Mouse (Mus musculus): ENCODE measurements around the gene Zbed3.

Zbed3 gene

DNA sequence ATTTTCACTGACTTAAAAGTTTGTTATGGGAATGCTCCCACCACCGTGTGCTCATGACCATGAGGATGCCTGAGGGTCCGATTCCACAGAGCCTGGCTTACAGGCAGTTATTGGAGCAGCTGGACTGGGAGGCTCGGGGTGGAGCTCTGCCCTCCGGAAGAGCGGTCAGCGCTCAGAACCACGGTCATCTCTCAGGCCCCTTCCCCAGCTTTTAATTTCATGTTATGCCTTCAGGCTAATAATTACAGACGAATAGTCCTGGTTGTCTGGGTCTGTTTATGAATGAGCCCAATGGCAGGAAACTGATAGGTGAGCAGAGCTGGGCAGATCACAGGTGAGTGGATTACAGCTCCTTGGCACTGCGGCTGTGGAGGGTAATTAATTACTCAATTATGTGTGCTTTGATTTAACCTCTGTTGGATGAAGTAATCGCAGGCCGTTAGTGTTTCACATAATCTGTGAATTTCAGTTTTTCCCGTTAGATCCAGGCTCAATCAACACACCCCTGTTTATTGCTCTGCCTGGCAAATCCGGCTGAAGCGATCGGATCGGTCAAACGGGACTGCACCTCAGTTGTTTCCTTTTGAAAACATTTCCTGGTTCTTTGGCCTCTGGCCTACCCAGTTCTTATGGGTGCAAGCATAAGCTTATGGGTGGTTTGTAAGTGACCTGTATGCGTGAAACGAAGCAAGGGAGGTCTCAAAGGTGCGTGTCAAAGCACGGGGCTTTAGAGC, 3.4 kb downstream of the Zbed3 start:
- Histone ChIP-seq H3K9me3 (ENCODE audit: low read length) (no peaks in the 10 kb centered on the region), H3K27me3 (ENCODE audit: insufficient read depth, low read length) (no peaks in the 10 kb centered on the region), H3K36me3 (ENCODE audit: insufficient read depth, low read length) (no peaks in the 10 kb centered on the region), H3K4me1 (replicated peaks; ENCODE audit: low read depth, low read length) (peaks cover 70% of the 10 kb centered on the region), H3K4me3 (replicated peaks; ENCODE audit: low read length) (peak overlapping the region; percentile 82)
- TF ChIP-seq CTCF (conservative IDR thresholded peaks at IDR 0.05; ENCODE audit: low read length) (no peak), NANOG (IDR thresholded peaks at IDR 0.05; ENCODE audit: borderline replicate concordance, low read length) (no peak), POU5F1 (IDR thresholded peaks at IDR 0.05; ENCODE audit: borderline replicate concordance, low read length) (no peak)

DNA sequence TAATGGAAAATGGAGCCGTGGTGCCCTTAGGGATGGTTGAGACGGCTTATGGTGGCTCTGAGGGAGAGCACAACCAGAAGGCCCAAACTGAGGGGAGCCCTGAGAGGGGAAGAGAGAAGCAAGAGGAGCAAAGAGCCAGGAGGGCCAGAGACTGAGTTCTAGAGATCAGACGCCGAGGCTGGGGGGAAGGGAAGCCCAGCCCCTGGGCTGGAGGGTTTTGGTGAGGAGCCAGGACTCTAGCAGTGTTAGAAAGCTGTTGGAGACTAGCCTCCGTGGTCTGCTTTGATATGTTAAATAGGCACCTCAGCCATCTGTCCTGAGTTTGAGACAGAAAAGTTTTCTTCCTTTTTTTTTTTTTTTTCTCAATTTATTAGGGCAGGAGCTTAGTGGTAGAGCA, 3.9 kb downstream of the Zbed3 start:
- Histone ChIP-seq H3K27me3 (ENCODE audit: insufficient read depth, low read length) (no peaks in the 10 kb centered on the region), H3K4me3 (replicated peaks; ENCODE audit: low read length) (peak overlapping the region; percentile 82), H3K36me3 (ENCODE audit: insufficient read depth, low read length) (no peaks in the 10 kb centered on the region)

DNA sequence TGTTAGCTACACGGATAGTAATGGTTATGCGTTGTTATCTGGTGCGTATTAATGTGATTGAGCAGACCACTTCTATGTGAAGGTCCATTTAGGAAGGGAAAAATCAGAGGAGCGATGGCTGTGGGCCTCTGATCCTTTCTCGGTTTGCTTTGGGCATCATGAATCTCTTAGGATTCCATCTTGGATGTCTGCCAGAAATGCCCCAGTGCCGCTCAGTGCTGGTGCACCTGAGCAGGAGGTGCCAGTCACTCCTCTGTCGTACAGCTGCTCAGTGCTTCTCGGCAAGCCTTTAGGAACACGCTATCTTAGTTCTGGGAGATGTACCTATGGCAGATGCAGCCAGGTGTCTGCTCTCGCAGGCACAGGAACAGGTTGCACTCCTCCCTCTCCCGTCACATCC, 5.4 kb downstream of the Zbed3 start:
- Histone ChIP-seq H3K4me3 (replicated peaks; ENCODE audit: low read length) (no peak overlapping the region), H3K4me1 (replicated peaks; ENCODE audit: low read depth, low read length) (peaks cover 82% of the 10 kb centered on the region), H3K36me3 (ENCODE audit: insufficient read depth, low read length) (no peaks in the 10 kb centered on the region), H3K27me3 (ENCODE audit: insufficient read depth, low read length) (no peaks in the 10 kb centered on the region), H3K9me3 (ENCODE audit: low read length) (no peaks in the 10 kb centered on the region)
- TF ChIP-seq POU5F1 (IDR thresholded peaks at IDR 0.05; ENCODE audit: borderline replicate concordance, low read length) (no peak), NANOG (IDR thresholded peaks at IDR 0.05; ENCODE audit: borderline replicate concordance, low read length) (no peak), CTCF (conservative IDR thresholded peaks at IDR 0.05; ENCODE audit: low read length) (no peak)

More for the DNA sequence above, 3.9 kb downstream of the Zbed3 start:
- TF ChIP-seq NANOG (IDR thresholded peaks at IDR 0.05; ENCODE audit: borderline replicate concordance, low read length) (no peak), CTCF (conservative IDR thresholded peaks at IDR 0.05; ENCODE audit: low read length) (no peak), POU5F1 (IDR thresholded peaks at IDR 0.05; ENCODE audit: borderline replicate concordance, low read length) (no peak)
- Histone ChIP-seq H3K4me1 (replicated peaks; ENCODE audit: low read depth, low read length) (peaks cover 75% of the 10 kb centered on the region), H3K9me3 (ENCODE audit: low read length) (no peaks in the 10 kb centered on the region)

DNA sequence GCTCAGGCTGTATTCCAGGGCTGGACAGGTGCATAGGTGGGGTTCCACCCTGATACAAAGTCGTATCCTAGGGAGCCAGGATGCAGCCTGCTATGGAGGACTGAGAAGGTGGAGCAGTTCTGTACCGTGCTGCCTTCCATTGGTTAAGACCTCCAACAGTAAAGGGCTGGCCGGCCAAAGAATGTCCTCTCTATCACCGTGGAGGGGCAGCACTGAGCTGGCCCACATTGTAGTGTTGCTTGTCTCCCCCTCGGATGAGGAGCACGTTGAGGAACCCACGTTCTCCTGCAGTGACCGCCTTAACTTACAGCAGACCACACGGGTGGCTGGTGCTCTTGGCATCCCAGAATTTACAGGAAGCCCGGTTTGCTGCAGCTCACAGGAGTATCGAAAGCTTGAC, 7.1 kb downstream of the Zbed3 start:
- Histone ChIP-seq H3K36me3 (ENCODE audit: insufficient read depth, low read length) (no peaks in the 10 kb centered on the region), H3K4me1 (replicated peaks; ENCODE audit: low read depth, low read length) (peaks cover 89% of the 10 kb centered on the region), H3K9me3 (ENCODE audit: low read length) (no peaks in the 10 kb centered on the region)

DNA sequence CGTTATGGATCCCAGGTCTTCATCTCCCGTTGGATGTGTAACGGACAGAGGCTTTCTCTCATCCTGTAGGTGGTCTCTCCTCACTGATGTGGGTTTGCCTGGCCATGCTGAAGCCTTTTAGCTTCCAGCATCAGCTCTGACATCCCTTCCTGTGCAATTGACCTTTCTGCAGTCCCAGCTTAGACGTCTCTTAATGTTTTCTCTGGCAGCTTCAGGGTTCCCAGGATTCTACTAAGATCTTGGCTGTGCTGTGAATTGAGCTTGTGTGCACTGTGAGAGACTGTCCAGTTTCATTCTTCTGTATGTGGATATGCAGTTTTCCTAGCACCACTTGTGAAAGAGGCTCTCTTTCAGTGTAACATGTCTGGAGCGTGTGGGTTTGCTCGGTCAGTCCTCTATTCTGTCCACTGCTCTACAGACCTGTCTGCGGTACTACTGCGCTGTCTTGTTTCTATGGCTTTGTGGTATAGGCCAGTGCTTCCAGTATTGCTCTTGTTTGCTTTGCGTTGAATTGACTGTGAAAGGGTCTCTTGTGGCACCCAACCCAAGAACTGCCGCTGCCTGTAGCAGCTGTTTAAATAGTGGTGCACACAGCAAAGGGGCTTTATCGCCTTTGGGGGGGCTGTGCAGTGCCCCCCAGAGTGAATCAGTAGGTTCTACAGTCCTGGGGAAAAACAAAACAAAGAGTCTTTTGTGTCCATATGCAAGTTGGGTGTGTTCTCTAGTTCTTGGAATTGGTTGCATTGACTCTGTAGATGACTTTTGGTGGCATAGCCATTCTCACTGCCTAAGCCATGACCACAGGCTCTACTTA, 8.9 kb downstream of the Zbed3 start:
- TF ChIP-seq NANOG (IDR thresholded peaks at IDR 0.05; ENCODE audit: borderline replicate concordance, low read length) (no peak), CTCF (conservative IDR thresholded peaks at IDR 0.05; ENCODE audit: low read length) (no peak), POU5F1 (IDR thresholded peaks at IDR 0.05; ENCODE audit: borderline replicate concordance, low read length) (no peak)
- Histone ChIP-seq H3K4me3 (replicated peaks; ENCODE audit: low read length) (no peak overlapping the region), H3K27me3 (ENCODE audit: insufficient read depth, low read length) (peaks cover 22% of the 10 kb centered on the region), H3K9me3 (ENCODE audit: low read length) (no peaks in the 10 kb centered on the region), H3K36me3 (ENCODE audit: insufficient read depth, low read length) (peaks cover 2% of the 10 kb centered on the region; the same call in 1 of the 2 replicates), H3K4me1 (replicated peaks; ENCODE audit: low read depth, low read length) (peaks cover 81% of the 10 kb centered on the region)

More for the DNA sequence above, 7.1 kb downstream of the Zbed3 start:
- no peak for TF ChIP-seq POU5F1 (IDR thresholded peaks at IDR 0.05; ENCODE audit: borderline replicate concordance, low read length)
- peak; percentile 32 for TF ChIP-seq CTCF (conservative IDR thresholded peaks at IDR 0.05; ENCODE audit: low read length)
- TF ChIP-seq NANOG (IDR thresholded peaks at IDR 0.05; ENCODE audit: borderline replicate concordance, low read length): no peak
- H3K27me3 ChIP-seq (ENCODE audit: insufficient read depth, low read length): peaks cover 9% of the 10 kb centered on the region
- peak overlapping the region; percentile 45; the same call in 1 of the 2 replicates for H3K4me3 ChIP-seq (replicated peaks; ENCODE audit: low read length)

DNA sequence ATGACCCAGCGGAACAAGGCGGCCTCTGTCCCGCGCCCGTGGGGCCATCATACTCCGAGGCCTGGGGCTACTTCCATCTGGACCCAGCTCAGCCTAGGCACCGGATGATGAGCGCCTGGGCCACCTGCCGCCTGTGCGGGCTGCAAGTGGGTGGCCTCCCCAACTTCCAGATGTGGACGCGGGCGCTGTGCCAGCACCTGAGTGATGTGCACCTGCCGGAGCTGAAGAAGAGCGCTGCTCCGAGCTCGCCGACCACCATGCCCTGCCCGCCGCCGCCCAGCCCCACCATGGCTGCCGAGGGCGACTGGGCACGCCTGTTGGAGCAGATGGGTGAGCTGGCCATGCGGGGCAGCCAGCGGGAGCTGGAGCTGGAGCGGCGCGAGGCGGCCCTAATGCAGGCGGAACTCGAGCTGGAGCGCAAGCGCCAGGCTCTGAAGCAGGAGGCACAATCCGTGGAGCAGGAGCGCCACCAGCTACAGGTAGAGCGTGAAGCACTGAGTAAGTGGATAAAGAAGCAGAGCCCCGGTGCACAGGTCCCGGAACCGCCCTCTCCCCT, 12.8 kb downstream of the Zbed3 start:
- Histone ChIP-seq H3K36me3 (ENCODE audit: insufficient read depth, low read length) (peaks cover 14% of the 10 kb centered on the region), H3K4me1 (replicated peaks; ENCODE audit: low read depth, low read length) (peaks cover 49% of the 10 kb centered on the region), H3K27me3 (ENCODE audit: insufficient read depth, low read length) (peaks cover 24% of the 10 kb centered on the region), H3K9me3 (ENCODE audit: low read length) (no peaks in the 10 kb centered on the region), H3K4me3 (replicated peaks; ENCODE audit: low read length) (peak overlapping the region; percentile 85)
- TF ChIP-seq NANOG (IDR thresholded peaks at IDR 0.05; ENCODE audit: borderline replicate concordance, low read length) (no peak), POU5F1 (IDR thresholded peaks at IDR 0.05; ENCODE audit: borderline replicate concordance, low read length) (no peak), CTCF (conservative IDR thresholded peaks at IDR 0.05; ENCODE audit: low read length) (no peak)

DNA sequence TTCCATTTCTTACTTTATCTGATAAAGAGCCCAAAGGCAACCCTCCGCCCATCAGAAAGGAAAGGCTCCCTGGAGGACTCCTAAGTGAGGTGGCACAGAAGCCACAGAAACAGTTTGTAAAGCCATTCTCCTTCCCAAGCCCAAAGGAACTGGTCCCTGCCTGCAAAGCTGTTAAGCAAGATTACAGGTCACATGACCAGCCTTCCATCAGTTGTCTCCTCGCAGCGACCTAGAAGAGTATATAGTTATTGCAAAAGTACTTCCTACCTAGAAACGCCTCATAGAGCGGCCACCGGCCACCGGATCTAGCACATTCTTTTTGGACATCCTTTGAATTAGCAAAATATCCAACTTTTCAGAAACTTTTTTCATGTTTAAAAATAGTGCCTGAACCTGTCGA, 20.1 kb downstream of the Zbed3 start:
- peaks cover 4% of the 10 kb centered on the region; the same call in 1 of the 2 replicates for H3K27me3 ChIP-seq (ENCODE audit: insufficient read depth, low read length)
- no peaks in the 10 kb centered on the region for H3K9me3 ChIP-seq (ENCODE audit: low read length)
- TF ChIP-seq POU5F1 (IDR thresholded peaks at IDR 0.05; ENCODE audit: borderline replicate concordance, low read length) (no peak), NANOG (IDR thresholded peaks at IDR 0.05; ENCODE audit: borderline replicate concordance, low read length) (no peak), CTCF (conservative IDR thresholded peaks at IDR 0.05; ENCODE audit: low read length) (no peak)
- H3K36me3 ChIP-seq (ENCODE audit: insufficient read depth, low read length): peaks cover 11% of the 10 kb centered on the region
- H3K4me1 ChIP-seq (replicated peaks; ENCODE audit: low read depth, low read length): 0 out of 2 replicates have a peak, but pooled peaks cover 17% of the 10 kb centered on the region
- H3K4me3 ChIP-seq (replicated peaks; ENCODE audit: low read length): no peak overlapping the region

DNA sequence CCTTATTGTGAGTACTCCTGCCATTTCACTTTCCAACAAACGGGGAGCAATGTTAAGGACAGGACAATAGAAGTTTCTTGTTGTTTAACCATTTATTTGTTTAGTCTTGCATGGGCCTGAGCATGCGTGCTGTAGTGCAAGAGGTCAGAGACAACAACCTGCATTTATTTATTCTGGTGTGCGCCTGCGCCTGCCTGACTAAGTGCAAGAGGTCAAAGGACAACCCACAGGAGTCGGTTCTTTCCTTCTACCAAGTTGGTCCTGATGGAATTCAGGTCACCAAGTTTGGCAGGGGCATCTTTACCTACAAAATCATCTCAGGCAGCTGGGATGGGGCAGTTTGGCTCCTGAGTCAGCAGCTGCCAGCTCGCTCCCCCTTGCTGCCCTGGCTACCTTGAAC, 22.5 kb downstream of the Zbed3 start:
- no peak overlapping the region for H3K4me3 ChIP-seq (replicated peaks; ENCODE audit: low read length)
- H3K4me1 ChIP-seq (replicated peaks; ENCODE audit: low read depth, low read length): 0 out of 2 replicates have a peak, but pooled peaks cover 12% of the 10 kb centered on the region
- no peak for TF ChIP-seq POU5F1 (IDR thresholded peaks at IDR 0.05; ENCODE audit: borderline replicate concordance, low read length)
- no peak for TF ChIP-seq CTCF (conservative IDR thresholded peaks at IDR 0.05; ENCODE audit: low read length)
- no peak for TF ChIP-seq NANOG (IDR thresholded peaks at IDR 0.05; ENCODE audit: borderline replicate concordance, low read length)
- H3K9me3 ChIP-seq (ENCODE audit: low read length): no peaks in the 10 kb centered on the region
- H3K36me3 ChIP-seq (ENCODE audit: insufficient read depth, low read length): peaks cover 13% of the 10 kb centered on the region
- H3K27me3 ChIP-seq (ENCODE audit: insufficient read depth, low read length): peaks cover 4% of the 10 kb centered on the region; the same call in 1 of the 2 replicates

All from E14TG2a.4 (cell line).